Mouse (Mus musculus) intestine, postnatal 0 days (tissue): ENCODE measurements around the gene 4921504E06Rik. TPM values are rescaled to one million over a fixed set of nuclear protein-coding genes. Genes with fewer than 3 reads are reported as not detected.

Source experiments
- ATAC-seq: fragments of 200-750 bp; cut with Nextera tagmentation; 2 replicates; pipeline ENCODE4 v1.8.0; 2017; ENCODE audit warnings: mild to moderate bottlenecking, moderate TSS enrichment, moderate library complexity
- H3K27ac ChIP-seq: fragments of 300-500 bp; sonication (generic); 2 replicates; pipeline ENCODE4 v1.5.1; 2014; ENCODE audit warnings: mild to moderate bottlenecking, low read depth, low read length, moderate library complexity
- H3K27me3 ChIP-seq: fragments of 300-500 bp; sonication (generic); replicated peaks from 2 replicates; pipeline ENCODE4 v1.6.1; 2014; ENCODE audit warnings: low read length, mixed read lengths; ENCODE audit not compliant: control insufficient read depth, insufficient read depth
- H3K36me3 ChIP-seq: fragments of 300-500 bp; sonication (generic); 2 replicates; pipeline ENCODE4 v1.6.1; 2014; ENCODE audit warnings: mild to moderate bottlenecking, moderate library complexity; ENCODE audit not compliant: control insufficient read depth, insufficient read depth
- H3K4me1 ChIP-seq: fragments of 300-500 bp; sonication (generic); replicated peaks from 2 replicates; pipeline ENCODE4 v1.6.1; 2014; ENCODE audit warnings: antibody characterized with exemption, low read length, mixed read lengths; ENCODE audit not compliant: control insufficient read depth, insufficient read depth
- H3K4me2 ChIP-seq: fragments of 300-500 bp; sonication (generic); replicated peaks from 2 replicates; pipeline ENCODE4 v1.6.1; 2014; ENCODE audit warnings: low read depth, mild to moderate bottlenecking, moderate library complexity
- H3K4me3 ChIP-seq: fragments of 300-500 bp; sonication (generic); 2 replicates; pipeline ENCODE4 v1.5.1; 2014; ENCODE audit warnings: low read depth, low read length
- H3K9ac ChIP-seq: fragments of 300-500 bp; sonication (generic); 2 replicates; pipeline ENCODE4 v1.6.1; 2014; ENCODE audit warnings: mild to moderate bottlenecking, low read depth, low read length
- H3K9me3 ChIP-seq: fragments of 300-500 bp; sonication (generic); 2 replicates; pipeline ENCODE4 v1.6.1; 2016; ENCODE audit warnings: mixed run types; ENCODE audit not compliant: control insufficient read depth
- CTCF ChIP-seq: sonication (generic); IDR thresholded peaks from 2 replicates; pipeline ENCODE4 v1.5.1; 2016; ENCODE audit warnings: low read depth, mild to moderate bottlenecking, control low read depth, antibody characterized with exemption, moderate library complexity
- WGBS: fragments of 180-500 bp; shearing (Covaris S2); extraction: QIAGEN DNeasy Blood & Tissue Kit; methylation state at CpG from one replicate; pipeline ENCODE4 v1.1.7; 2014; 5-methylcytosine and 5-hydroxymethylcytosine counted together
- polyA plus RNA-seq: library from polyadenylated mRNA; unstranded; fragments of >200 nt; fragmentation: Nextera tagmentation; extraction: Ambion mirVana; gene quantifications from 2 replicates; pipeline ENCODE4 v1.2.1, GENCODE M21; 2015

Gene 4921504E06Rik
- polyA plus RNA-seq, 1 experiment from 2014 or later, result not detected

- H3K27ac ChIP-seq, result no peak overlapping the region
- no peak overlapping the region for H3K4me3 ChIP-seq
- no peak for ATAC-seq
- no peaks in the 10 kb centered on the region for H3K36me3 ChIP-seq
- TF ChIP-seq CTCF, result no peak
- H3K27me3 ChIP-seq, result no peaks in the 10 kb centered on the region
- H3K9me3 ChIP-seq, result no peaks in the 10 kb centered on the region
- no peaks in the 10 kb centered on the region for H3K4me1 ChIP-seq
- no peak overlapping the region for H3K9ac ChIP-seq
- no peak overlapping the region for H3K4me2 ChIP-seq
- 63% methylated on average over 6 of the region's 6 CpGs for WGBS
These were observed 137.6 kb downstream of the 4921504E06Rik start for GRCm38 (mm10) chr2:19416066-19416465.

GRCm38 (mm10) chr2:19415063-19415521, 138.6 kb downstream of the 4921504E06Rik start:
- ATAC-seq, result 0 out of 2 replicates have a peak, but pooled peaks have one; percentile 36
- peak; percentile 84 for TF ChIP-seq CTCF
- Histone ChIP-seq H3K4me3 (peak overlapping the region; percentile 17; the same call in 1 of the 2 replicates), H3K27me3 (no peaks in the 10 kb centered on the region), H3K9me3 (no peaks in the 10 kb centered on the region), H3K4me1 (no peaks in the 10 kb centered on the region), H3K36me3 (no peaks in the 10 kb centered on the region), H3K9ac (no peak overlapping the region), H3K4me2 (peak overlapping the region; percentile 51), H3K27ac (no peak overlapping the region)
- 2% methylated on average over 6 of the region's 6 CpGs for WGBS

GRCm38 (mm10) chr2:19414222-19414965, 139.3 kb downstream of the 4921504E06Rik start:
- WGBS, result 23% methylated on average over 19 of the region's 19 CpGs
- peak; percentile 81 for TF ChIP-seq CTCF
- Histone ChIP-seq H3K9me3 (no peaks in the 10 kb centered on the region), H3K27ac (no peak overlapping the region), H3K9ac (no peak overlapping the region), H3K27me3 (no peaks in the 10 kb centered on the region), H3K4me1 (no peaks in the 10 kb centered on the region), H3K4me3 (peak overlapping the region; percentile 17; the same call in 1 of the 2 replicates), H3K36me3 (no peaks in the 10 kb centered on the region), H3K4me2 (peak overlapping the region; percentile 51)
- ATAC-seq, result no peak

Other genes starting within 250 kb of the 4921504E06Rik start
- gene Msrb2, start 182.5 kb downstream of the 4921504E06Rik start, polyA plus RNA-seq, result 8.3 TPM in 2 replicates
- gene Ptf1a, start 108.3 kb downstream of the 4921504E06Rik start, polyA plus RNA-seq, result not detected in 2 replicates
- 1.6 and 1.9 TPM in 2 replicates for gene Otud1, start 103.8 kb upstream of the 4921504E06Rik start, polyA plus RNA-seq